Mouse (Mus musculus): ENCODE measurements around the gene Myh10.

DNA sequence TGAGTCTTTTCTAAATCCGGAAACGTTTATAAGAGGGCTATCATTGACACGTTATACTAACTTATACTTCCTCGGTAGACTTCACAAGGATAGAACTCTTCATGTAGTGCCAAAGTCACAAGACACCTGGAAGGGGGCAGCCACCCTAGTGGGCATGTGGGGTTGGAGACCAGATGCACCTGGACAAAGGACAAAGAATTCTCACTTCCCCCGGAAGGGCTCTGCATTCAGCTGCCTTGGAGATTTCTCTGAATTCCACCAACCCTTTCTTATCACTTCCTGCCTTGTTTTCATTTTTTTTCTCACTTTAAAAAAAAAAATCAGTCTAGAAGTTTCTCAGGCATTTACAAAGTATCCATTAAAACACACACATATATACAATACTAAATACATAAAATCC is 894 bp upstream of the Myh10 start:
- TF ChIP-seq EP300 (IDR thresholded peaks at IDR 0.05; ENCODE audit: low read depth) (no peak), CTCF (IDR thresholded peaks at IDR 0.05; ENCODE audit: low read depth) (no peak)

Measured in liver, embryonic 14.5 days (tissue).